Mouse (Mus musculus) heart, postnatal 25 days (tissue): Measurements from ENCODE around the gene 6430531B16Rik. TPM values are rescaled to one million over a fixed set of nuclear protein-coding genes. Genes with fewer than 3 reads are reported as not detected.

Source experiments
- DNase-seq: peaks from one replicate; pipeline ENCODE4 v3.0.0; 2022; ENCODE audit warnings: low spot score
- intact Hi-C: fragments of 180-260 bp; cut with DNase I; formaldehyde crosslinking; loops from one replicate; pipeline ENCODE4 v1.15.1; 2025
- total RNA-seq, 2 experiments: library from RNA; stranded (reverse); gene quantifications; 2 replicates each; pipeline ENCODE4 v1.2.3; 2021

6430531B16Rik gene
- total RNA-seq, result not detected

DNA sequence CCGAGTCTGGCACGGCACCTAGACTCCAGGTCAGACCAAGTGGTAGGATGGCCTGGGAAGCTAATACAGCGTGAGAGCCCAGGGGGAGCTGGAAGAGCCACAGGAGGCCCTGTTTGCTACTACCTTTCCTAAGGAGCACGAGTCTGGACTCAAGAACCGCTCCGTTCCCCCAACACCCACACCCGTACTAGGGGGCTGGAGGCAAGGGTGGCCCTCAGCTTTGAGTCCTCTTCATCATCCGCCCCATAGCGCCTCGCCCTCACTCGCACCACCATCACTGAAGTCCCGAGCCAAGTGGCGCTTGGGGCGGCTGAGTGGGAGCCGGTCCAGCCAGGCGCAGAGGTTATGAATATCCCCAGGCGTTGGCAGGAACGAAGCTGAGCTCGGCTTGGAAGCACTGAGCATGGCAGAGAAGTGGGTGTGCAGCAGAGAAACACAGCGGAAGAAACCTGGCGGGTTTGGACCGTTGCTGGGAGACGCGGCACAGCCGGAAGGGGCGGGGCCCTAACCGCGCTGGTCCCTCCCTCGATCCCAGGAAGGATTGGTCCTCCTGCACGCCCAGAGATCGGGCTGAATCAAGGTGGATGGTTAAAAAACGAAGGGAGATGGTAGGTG, at the start of gene 6430531B16Rik:
TSS of gene 6430531B16Rik (minus strand) at position 478 of the 615 bp plus-strand sequence.
- DNase-seq, result peak; percentile 50
- intact Hi-C loops, result no loop called here

DNA sequence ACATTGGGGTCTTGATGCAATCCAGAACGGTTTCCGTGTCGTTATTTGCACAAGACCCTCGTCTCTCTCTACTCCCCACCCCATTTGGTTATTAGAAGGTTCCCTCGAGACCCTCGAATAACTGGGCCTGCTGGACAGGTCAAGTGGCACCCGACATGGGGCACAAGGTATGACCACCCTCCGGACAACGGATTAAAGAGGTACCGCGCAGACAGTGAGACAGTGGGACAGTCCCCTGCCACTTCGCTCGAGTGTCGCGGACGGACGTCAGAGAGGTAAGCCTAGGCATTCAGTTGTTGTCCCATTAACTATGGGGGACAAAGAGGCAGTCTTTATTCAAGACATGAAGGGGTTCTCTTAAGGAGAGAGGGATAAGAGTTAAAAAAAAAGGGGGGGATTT, 32.8 kb upstream of the 6430531B16Rik start:
- intact Hi-C loops, result no loop called here

DNA sequence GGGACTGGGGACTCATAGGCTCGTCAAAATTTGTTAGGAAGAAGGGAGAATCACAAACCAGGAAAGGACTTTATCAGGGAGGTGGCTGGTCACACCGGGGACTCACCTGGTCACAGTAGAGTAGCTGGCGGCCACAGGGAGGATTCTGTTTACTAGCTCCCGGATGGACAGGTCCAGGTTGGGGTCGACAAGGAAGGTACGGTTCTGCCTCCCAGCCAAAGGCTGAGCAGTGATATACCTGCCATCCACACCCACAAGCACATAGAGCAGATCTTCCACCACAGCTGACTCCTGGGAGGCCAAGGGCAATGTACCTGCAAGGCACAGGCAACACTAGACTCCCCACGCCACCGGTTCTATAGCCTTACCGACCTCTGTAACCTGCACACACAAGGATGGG, 29.2 kb upstream of the 6430531B16Rik start:
- DNase-seq, result no peak
- intact Hi-C loops, result no loop called here

More for the DNA sequence above, 32.8 kb upstream of the 6430531B16Rik start:
- DNase-seq, result no peak

DNA sequence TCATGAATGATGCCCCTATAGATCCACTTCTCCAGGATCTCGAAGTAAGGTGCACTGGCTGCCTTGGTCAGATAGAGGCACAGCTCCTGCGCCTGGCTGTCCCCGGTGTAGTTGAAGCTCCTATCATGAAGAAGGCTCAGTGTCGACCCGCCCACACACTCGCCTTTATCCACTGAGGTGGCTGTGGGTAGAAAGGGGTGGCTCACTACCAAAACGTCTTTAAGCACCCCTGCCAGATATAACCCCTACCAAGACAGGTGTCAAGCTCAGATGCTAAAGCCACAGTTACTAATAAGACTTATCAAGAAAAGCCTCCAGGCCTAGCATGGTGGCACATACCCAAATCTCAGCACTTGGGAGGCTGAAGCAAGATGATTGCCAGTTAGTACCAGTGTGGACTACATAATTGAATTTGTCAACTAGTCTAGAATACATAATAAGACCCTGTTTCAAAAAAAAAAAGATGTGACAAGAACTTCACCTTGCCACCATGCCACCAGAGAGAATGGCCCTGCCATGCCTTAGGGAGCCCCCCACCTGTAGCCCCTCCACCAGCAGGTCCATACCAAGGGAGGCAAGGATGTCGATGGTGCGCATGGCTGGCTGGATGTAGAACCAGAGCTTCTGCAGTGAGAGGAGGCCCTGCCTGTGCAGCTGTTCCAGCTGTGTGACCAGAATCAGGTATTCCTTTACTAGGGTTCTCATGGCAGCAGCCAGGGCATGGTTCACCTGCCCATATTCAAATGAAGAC, 28.5 kb upstream of the 6430531B16Rik start:
- no peak for DNase-seq
- intact Hi-C loops, result no loop called here

DNA sequence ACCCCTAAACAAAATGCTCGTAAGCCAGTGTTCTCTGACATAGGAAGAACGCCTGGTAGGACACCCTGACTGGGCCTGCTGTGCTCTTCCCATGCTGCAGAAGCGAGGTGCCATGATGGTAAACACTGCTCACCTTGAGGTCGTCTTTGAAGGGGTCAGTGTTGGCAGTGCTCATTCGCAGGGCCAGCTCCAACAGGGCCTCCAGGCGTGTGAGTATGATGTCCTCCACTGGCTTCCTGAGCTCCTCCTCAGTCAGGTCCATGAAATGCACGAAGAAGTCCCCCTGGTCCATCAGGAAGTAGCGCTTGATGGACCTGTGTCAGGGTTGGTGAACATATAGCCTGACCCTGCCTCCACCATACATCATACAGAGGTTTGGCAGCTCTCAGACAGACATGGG, 26.1 kb upstream of the 6430531B16Rik start:
- DNase-seq, result no peak
- intact Hi-C loops, result no loop called here

DNA sequence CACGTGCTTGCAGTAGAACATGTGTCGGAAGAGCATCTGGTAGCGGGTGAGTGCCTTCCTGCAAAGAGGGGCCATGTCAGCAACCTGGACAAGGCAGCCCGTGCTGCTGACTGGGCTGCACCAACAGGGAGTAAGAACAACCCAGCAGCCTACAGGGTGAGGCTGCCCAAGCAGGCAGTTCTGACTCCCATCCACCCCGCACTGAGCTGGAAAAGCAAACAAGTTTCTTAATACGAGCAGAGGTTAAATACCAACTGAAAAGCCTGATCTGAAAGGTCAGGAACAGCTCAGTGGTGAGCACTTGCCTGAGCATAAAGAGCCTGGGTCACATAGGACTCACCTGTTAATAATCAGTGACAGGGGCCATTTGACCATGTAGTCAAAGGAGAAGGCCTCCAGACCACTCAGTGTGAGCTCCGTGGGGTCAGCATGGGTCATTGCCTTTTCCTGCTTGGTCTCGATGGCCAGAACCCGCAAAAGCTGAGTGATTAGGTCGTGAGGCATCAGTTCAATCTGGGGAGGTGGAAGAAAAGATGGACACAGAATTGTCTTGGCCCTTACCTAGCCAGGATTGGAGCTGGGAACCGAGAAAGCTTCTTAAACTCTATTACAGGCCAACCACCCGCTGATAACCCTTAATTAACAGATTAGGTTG, 22.7 kb upstream of the 6430531B16Rik start:
- DNase-seq, result no peak
- intact Hi-C loops, result no loop called here

DNA sequence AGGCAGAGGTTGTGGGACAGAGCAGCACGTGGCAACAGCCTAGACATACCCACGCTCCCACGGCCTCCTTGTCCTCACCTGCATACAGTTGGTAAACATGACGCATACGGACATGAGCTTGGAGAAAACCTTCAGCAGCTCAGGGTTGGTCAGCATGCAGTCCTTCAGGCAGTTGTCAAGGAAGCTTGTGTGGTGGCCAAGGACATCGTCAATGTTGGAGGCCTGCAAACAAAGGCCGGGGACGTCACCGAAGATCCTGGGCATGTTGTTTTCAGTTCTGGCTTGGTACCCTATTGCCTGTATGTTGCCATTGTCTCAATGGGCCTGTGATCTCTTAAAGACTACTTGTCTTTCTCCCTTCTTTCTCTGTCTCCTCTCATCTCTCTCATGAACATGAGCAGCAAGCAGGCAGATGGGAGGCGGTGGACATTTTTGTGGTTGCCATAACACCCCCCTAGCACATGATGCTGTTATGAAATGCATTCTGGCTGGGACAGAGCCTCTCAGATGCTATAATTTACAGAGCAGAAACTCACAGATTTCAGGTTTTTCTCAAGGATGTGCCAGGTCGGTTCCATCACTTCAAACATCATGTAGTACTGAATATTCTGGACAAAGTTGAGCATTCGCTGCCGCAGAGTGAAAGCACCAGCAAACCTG, 20.3 kb upstream of the 6430531B16Rik start:
- intact Hi-C loops, result no loop called here
- peak; percentile 0 for DNase-seq

DNA sequence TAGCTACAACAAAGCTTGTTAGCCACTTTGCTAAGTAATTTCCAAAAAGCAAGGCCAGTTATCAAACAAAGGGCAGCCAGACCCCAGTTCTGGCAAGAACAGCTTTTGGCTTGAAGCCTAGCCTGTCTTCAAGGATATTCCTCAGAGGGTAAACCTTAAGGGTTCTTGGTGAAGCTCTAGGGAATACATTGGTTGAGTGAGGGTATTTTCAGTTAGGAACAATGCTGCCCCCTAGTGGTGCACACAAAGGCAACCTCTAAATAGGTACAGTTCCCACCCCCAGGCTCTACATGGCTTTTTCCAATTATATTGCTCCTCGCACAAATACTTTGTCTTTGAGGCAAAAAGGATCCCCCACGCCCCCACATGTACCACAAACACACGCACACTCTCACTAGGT, 16.1 kb upstream of the 6430531B16Rik start:
- DNase-seq, result no peak
- intact Hi-C loops, result loop anchor here (2.0 kb wide), 2 partner anchors 26 to 90 kb away; no protein-coding TSS in a partner anchor

DNA sequence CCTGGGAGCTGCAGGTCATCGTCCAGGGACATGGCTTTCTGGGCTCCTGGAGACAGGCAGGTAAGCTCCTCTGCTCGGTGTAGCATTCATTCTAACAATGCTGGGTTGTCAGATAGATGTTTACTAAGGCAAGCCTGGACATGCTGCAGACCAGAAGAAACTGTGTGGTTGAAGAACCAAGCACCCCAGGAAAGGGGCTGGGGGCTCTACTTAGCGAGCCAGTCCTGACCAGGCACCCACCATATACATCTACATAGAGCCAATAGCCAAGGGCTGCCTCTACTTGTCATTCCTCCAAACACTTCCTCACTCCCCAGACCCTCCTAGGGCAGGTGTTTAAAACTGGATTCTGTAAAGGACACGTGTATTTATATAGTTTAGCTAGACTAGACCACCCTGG, 15.6 kb upstream of the 6430531B16Rik start:
- DNase-seq, result no peak
- intact Hi-C loops, result loop anchor here (2.0 kb wide), 2 partner anchors 25 to 89 kb away; no protein-coding TSS in a partner anchor

DNA sequence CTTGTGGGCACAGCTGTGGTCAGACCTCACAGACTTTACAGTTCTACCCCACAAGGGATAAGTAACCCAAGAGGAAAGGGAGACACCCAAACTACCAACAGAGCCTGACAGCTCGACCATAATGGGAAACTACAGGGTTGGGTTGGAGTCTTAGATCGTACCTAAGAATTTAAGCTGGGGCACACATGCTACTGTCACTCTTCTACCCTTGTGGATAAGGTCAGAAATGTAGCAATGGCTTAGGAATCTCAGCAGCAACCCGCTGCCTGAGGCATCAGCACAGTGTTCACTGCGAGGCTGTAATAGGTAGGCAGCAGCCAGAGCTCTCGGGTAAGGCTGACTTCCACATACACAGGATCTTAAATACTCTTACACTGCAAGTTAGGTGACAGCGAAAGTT, 15.0 kb upstream of the 6430531B16Rik start:
- intact Hi-C loops, result no loop called here

DNA sequence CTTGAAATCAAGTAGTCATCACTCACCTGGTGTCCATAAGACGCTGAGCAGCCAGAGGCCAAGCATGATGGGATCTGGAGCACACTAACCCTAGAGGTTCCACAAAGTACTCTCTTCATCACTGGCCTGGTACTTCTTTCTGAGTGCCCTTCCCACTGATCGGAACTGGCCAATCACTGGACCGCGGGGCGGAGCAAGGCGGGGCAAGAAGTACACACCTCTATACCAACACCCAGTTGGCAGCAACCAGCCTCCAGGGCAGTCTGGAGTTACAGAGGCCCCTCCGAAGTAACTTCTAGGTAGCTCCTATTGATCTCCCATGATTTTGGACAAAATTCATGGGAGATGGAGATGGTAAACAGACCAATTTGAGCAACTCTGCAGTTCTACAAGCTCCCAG, 13.9 kb upstream of the 6430531B16Rik start, which contains the start of gene Adam8:
TSS of gene Adam8 (minus strand) at position 157 of the 400 bp plus-strand sequence.
- intact Hi-C loops, result no loop called here
- DNase-seq, result no peak

More for the DNA sequence above, 15.0 kb upstream of the 6430531B16Rik start:
- no peak for DNase-seq

DNA sequence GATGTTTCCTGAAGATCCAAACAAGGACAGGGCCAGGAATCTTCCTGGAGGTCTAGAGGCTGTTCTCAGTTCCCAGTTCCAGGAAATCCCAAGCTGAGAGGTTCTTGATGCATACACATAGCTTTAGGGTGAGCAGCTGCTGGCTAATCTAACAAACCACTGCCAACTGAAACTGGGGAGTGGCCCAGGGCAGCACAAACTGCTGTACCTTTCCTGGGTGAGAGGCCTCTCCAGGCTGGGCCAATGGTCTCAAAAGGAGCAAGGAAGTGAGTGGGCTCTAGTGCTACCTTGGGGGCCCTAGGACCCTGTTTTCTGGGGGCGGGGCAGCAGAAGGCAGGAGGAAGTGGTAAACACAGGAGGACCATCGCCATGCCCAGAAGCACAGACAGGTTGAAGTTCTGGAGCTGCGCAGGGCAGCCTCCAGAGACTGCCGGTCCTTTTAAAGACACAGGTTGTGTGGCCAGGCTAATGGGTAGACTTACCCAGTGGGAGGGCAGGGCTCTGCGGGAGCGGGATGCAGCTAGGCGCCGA, 12.4 kb upstream of the 6430531B16Rik start:
- DNase-seq, result no peak
- intact Hi-C loops, result no loop called here

DNA sequence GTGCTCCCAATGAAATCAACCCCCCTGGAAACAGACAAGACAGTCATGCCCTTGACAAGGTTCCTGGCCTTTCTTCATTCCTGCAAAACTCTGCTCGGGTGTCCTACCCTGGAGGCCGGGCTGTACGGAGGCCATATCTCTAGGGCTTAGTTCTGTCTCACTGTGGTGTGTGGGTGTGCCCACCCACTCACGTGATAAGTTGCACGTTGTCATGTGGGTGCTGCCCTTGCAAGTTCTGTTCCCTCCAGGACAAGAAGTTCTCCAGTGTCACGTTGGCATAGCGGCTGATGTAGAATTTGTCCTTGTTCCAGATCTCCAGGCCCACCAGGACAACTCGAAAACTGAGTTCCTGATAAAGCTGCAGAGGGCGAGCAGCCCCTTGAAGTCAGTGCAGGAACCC, 9.7 kb upstream of the 6430531B16Rik start:
- DNase-seq, result no peak
- intact Hi-C loops, result no loop called here

DNA sequence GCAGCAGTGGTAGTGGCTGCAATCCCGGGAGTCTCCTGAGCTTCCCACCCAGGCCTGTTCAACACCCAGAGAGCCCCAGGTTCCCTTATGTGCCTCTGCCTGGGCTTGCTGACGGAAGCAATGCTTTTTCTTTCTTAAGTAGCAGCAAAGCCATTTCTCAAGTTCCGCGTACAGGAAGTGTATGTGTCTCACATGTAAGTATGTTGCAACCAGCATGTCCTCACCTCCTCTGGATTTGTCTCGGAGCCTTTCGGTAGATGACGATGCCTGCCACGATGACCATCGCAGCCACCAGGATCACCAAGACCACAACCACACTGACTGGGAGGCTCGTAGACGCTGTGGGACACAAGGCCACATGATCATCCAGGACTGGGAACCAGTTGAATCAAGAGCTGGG, 6.0 kb upstream of the 6430531B16Rik start:
- intact Hi-C loops, result no loop called here
- DNase-seq, result no peak

DNA sequence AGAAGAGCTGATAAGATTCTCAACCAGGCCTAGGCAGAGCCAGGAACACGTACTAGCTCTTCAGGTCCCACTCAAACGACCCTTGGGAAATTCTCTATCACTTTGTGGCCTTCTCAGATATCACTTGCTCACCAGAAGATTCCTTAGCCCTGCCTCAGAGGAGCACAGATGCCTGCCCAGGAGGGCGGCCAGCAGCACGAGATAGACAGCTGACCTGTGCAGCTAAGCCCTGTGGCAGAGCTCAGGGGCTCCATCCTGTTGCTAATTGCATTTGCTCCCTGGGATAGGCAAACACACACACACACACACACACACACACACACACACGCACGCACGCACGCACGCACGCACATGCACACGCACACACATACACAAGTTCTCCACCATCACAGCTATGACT, 3.5 kb upstream of the 6430531B16Rik start:
- DNase-seq, result no peak
- intact Hi-C loops, result no loop called here

DNA sequence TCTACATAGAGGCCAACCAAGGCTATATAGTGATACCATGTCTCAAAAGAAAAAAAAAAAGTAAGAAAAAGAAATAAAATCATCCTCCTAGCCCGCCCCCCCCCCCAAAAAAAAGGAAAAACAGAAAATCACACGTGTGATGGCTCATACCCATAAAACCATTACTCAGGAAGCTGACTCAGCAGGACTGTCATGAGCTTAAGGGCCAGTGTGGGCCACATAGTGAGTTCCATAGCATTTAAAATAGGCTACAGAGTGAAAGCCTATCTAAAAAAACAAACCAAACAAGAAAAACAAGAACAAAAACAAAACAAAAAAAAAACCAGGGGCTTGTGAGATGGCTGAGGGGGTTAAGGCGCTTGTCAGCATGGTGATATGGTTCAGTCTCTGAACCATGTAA, 2.2 kb upstream of the 6430531B16Rik start:
- intact Hi-C loops, result no loop called here
- no peak for DNase-seq

DNA sequence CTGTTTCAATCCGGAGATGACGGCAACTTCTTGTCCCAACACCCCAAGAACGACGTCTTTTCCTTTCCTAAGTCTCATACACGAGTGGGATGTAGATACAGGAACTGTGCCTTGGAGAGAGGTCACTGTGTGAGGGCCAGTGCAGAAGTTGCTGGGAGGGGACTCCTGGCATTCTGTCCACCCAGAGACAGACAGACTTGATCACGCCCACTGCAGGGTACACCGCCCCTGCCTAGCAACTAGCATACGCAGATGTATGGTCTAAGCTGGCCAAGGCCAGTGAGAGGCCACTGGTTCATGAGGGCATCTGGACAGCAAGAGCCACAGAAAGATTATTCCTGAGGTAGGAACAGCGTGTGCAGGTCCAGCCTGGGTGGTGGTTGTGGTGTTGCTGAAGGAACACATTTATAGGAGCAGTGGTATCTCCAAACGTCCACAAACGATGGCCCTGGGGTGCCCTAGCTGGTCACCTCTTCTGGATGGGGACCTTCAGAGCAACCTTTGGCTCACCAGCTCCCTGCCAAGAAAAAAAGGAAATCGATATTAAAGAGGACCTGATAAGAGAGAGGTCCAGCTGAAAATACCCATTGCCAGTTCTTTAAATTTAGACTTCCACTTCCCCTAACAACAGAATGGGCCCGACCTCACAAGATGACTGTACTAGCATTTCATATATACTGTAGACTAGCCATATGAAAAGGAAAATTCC, 610 bp upstream of the 6430531B16Rik start:
- DNase-seq, result no peak
- intact Hi-C loops, result no loop called here

DNA sequence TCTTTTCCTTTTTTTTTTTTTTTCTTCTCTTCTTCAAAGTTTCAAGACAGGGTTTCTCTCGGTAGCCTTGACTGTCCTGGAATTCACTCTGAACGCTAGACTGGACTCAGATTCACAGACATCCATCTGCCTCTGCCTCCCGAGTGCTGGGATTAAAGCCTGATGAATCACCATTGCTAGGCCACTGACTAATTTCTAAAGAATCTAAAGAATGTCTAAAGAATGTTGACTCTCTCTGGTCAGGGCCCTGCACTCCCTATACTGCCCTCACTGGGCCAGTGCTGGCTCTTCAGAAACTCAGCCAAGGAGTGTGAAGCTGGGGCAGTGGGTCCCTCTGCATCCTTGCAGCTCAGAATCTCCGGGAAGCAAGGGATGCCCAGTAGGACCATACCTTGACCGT, 3.1 kb downstream of the 6430531B16Rik start:
- intact Hi-C loops, result no loop called here
- no peak for DNase-seq

DNA sequence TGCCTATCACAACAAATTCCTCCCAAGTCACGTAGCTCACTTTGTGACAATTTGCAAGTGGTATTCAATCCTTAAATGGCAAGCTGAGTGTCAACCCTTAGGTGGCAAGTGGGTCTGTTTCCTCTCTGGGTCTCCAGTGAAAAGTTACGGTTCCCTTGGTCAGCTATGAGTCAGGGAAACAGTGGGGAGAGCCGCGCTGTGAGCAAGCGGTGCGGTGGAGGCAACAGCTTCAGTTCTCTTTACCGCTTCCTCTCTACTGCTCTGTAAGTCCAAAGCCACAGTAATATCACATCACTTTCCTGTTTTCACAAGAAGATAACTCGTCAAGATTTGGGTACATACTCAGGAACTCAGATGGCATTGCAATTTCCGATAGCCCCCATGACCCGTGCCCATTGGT, 4.2 kb downstream of the 6430531B16Rik start:
- intact Hi-C loops, result no loop called here
- DNase-seq, result no peak

DNA sequence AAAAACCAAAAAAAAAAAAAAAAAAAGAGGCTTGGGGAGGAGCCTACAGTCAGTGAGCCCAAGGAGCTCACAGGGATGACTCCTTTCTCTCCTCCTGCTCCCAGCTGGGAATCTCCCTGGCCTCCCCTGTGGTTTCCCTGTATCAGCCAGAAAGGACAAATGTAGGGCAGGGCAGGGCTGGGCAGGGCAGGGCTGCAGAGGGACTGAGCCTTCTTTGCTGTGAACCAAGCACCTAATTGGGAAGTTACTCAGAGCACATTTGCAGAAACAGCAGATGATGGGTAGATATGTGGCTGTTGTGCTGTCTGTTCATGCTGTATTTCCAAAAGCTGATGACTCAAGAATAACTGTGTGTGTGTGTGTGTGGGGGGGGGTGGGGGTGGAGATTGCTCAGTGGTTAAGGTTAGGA, 5.6 kb downstream of the 6430531B16Rik start:
- DNase-seq, result no peak
- intact Hi-C loops, result no loop called here
